Comparison of ENCODE assay signal across 8 mouse cellular contexts in the genomic region with DNA sequence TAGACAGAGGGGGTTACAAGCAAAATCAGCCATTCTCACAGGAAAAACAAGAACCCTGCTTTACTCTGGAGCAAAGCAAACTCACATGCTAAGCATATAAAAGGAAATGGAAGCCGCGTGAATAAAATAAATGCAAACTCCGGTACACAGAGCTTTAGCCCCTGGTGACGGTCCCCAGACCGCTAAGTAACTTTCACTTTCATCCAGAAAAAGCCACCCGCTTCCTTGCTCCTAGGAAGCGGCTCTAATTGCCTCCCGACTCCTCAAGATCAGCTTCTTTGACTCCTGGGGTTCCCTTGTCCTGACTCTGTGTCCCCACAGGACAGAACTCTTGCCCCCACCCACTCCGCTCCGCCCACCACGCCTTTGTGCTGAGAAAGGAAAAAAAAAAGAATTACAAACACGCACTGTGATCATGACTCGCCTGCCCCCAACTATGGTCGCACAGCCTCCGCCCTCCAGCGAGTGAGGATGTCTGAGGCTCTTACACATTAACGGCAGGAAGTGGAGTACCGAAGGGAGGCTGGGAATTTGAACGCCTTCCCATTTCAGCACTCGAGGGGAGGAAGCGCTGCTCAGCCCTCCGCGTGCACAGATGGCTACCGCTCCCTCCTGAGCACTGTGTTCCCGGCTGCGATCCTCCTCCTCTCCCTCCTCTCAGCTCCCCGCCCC.
DNase-seq lines count a peak whose midpoint lies in the region; ATAC-seq and TF ChIP-seq lines count a peak whose summit lies in the region.

No protein-coding gene starts in this region.

- DNase-seq in MEL-GATA-1-ER (ENCODE audit: extremely low read depth, low read depth): peak; percentile 74
- DNase-seq in cerebellum, adult 18-20 months: peak; percentile 79 to 88
- peak; percentile 88 for DNase-seq in forebrain, postnatal 0 days
- peak; percentile 90 for DNase-seq in heart, postnatal 4 days
- peak; percentile 83 to 85 for DNase-seq in layer of hippocampus, adult 8-10 months (ENCODE audit: low spot score in 2 of 2)
- DNase-seq in lung, embryonic 14.5 days: peak; percentile 96
- DNase-seq in thymus, adult 18-20 months: peak; percentile 52 to 57

- WGBS in forebrain, postnatal 0 days: 4% methylated on average over 26 of the region's 27 CpGs
- WGBS in lung, embryonic 14.5 days: under 1% methylated on average over 27 of the region's 27 CpGs
- under 1% methylated on average over 27 of the region's 27 CpGs for WGBS in olfactory bulb, adult 2 months

- TF ChIP-seq POLR2A in olfactory bulb, adult 2 months (IDR thresholded peaks at IDR 0.05; ENCODE audit: insufficient read depth, low read depth, low read length): peak; percentile 17; the same call in 1 of the 2 replicates

- H3K36me3 ChIP-seq in forebrain, postnatal 0 days (ENCODE audit: insufficient read depth): 0 out of 2 replicates have a peak, but pooled peaks cover 2% of the 10 kb centered on the region
- 0 out of 2 replicates have a peak, but pooled peaks cover 5% of the 10 kb centered on the region for H3K36me3 ChIP-seq in lung, embryonic 14.5 days (ENCODE audit: insufficient read depth)

- H3K4me2 ChIP-seq in forebrain, postnatal 0 days (ENCODE audit: low read depth): peak overlapping the region; percentile 51
- H3K4me2 ChIP-seq in lung, embryonic 14.5 days: peak overlapping the region; percentile 91

- no peaks in the 10 kb centered on the region for H3K27me3 ChIP-seq in forebrain, postnatal 0 days (ENCODE audit: insufficient read depth, low read length)
- H3K27me3 ChIP-seq in lung, embryonic 14.5 days (ENCODE audit: insufficient read depth, low read length): no peaks in the 10 kb centered on the region

- peaks cover 29% of the 10 kb centered on the region for H3K4me1 ChIP-seq in forebrain, postnatal 0 days (ENCODE audit: insufficient read depth)
- peaks cover 56% of the 10 kb centered on the region for H3K4me1 ChIP-seq in lung, embryonic 14.5 days (ENCODE audit: insufficient read depth)
- peaks cover 26% of the 10 kb centered on the region for H3K4me1 ChIP-seq in olfactory bulb, adult 2 months (ENCODE audit: control insufficient read depth, insufficient read depth, low read length)

- H3K4me3 ChIP-seq in forebrain, postnatal 0 days (ENCODE audit: low read depth, low read length): peak overlapping the region; percentile 34
- H3K4me3 ChIP-seq in lung, embryonic 14.5 days (ENCODE audit: low read depth, low read length): peak overlapping the region; percentile 54
- peak overlapping the region; percentile 50 for H3K4me3 ChIP-seq in olfactory bulb, adult 2 months (ENCODE audit: insufficient read depth, low read depth, low read length)

- peak overlapping the region; percentile 80 for H3K27ac ChIP-seq in forebrain, postnatal 0 days (ENCODE audit: low read depth, low read length)
- peak overlapping the region; percentile 98 for H3K27ac ChIP-seq in lung, embryonic 14.5 days (ENCODE audit: low read depth)
- H3K27ac ChIP-seq in olfactory bulb, adult 2 months (ENCODE audit: insufficient read depth, low read depth, low read length): peak overlapping the region; percentile 77

- peak; percentile 89 for ATAC-seq in forebrain, postnatal 0 days
- ATAC-seq in lung, embryonic 14.5 days (ENCODE audit: insufficient read depth): peak; percentile 91

- peak overlapping the region; percentile 51 for H3K9ac ChIP-seq in forebrain, postnatal 0 days
- peak overlapping the region; percentile 69 for H3K9ac ChIP-seq in lung, embryonic 14.5 days

- no peaks in the 10 kb centered on the region for H3K9me3 ChIP-seq in forebrain, postnatal 0 days (ENCODE audit: low read length)
- no peaks in the 10 kb centered on the region for H3K9me3 ChIP-seq in lung, embryonic 14.5 days (ENCODE audit: low read depth, low read length)

- no peak for TF ChIP-seq CTCF in forebrain, postnatal 0 days (IDR thresholded peaks at IDR 0.05; ENCODE audit: low read depth)
- no peak for TF ChIP-seq CTCF in lung, embryonic 14.5 days (IDR thresholded peaks at IDR 0.05; ENCODE audit: low read depth)
- no peak for TF ChIP-seq CTCF in olfactory bulb, adult 2 months (IDR thresholded peaks at IDR 0.05; ENCODE audit: insufficient read depth, low read depth, low read length)

Comparison
In these comparisons a context has a peak if more than half of its experiments do, and no peak if none do; other contexts are left out.
1. Peak in every context shown above with its lines: DNase-seq, ATAC-seq, H3K4me3 ChIP-seq and H3K27ac ChIP-seq.